Mouse (Mus musculus): ENCODE measurements at regions not wholly inside any gene's neighbourhood (a gene's known extent, or its start where the extent isn't known, plus 50 kb on each side); places are given as distances from the start of the nearest gene placed in this dataset.

DNA sequence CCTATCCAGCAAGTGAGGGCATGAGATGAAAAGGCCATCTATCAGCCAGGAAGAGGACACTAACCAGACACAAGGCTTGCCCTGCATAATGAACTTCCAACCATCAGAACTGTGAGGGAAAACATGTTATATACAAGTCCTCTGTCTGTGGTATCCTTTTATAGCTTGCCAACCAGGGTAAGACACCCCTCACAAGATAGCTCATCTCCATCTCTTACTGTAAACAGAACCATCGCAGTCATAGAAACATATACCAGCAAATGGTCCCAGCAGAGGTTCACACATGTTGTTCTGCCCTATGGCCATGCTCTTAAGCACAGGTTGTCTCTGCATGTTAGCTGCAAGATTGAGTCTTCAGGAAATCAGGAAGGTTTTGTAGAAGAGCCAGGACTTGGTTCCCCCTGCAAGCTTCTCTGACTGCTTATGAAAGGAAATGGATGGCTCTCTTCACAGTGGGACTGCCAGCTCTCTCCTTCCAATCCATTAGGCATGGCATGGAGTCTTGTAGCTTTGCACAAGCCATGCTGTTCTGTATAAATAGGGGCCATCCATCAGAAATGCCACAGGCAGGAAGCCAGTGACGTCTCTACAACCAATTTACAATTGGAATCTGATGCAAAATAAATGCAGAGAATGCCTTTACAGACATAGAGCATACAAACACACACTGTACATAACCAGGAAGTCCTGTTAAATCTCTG is 1514.0 kb upstream of the Lrrc6 start:
- no peak for ATAC-seq (ENCODE audit: poor library complexity, severe bottlenecking)

DNA sequence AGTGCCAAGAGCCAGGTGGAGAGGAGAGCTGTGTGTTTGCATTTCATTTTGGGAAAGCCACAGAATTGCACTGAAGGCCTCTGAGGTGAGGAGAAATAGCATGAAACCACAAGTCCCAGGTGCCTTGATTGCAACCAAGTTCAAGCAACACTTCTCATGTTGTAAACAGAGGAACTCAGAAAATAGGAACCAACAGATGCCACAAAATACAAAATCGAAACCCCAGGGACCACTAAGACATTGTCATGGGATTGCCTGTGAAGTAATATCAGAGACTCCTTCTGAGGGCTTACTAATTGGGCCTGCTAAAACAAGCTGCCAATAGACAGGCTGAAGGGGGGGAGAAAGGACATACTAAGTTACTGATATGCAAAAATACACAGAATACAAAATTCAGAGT is 1510.5 kb upstream of the Lrrc6 start:
- peak; percentile 91 for ATAC-seq (ENCODE audit: poor library complexity, severe bottlenecking)

DNA sequence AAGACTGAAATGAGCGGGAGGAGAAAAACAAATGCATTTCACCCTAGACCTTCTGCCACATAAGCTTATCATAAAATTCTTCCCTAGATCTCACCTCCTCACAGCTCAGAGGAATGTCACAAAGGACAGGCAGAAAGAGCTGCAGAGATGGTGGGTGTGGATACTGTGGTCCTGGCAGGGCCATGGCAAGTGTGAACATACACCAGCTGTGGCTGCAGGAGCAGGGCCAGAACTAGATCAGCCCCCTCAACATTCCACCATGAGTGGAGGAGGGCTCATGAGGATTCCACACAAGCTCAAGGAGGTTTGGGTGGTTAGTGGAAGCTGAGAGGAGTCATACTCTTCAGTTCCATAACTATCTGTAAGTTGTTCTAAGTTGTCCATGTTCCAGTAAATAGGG is 1509.5 kb upstream of the Lrrc6 start:
- no peak for ATAC-seq (ENCODE audit: poor library complexity, severe bottlenecking)

DNA sequence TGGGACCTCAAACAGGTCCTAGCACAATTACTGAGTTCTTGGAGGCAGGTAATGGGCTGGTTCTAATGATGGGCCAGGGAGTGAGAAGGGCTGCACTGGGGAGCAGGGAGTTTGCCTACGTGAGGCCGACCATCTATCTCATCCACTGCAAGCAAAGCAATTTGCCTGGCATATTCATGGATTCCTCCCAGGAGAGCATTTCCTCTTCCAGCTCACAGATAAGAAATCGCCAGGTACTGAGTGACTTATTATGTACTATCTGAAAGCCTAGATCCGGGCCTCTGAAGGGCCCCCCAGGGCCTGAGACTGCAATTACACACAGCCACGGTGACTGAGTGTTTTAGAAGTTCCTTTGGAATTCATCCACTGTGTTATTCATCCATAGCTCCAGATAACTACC is 1504.1 kb upstream of the Lrrc6 start:
- no peak; the same call in 1 of the 2 replicates for ATAC-seq (ENCODE audit: poor library complexity, severe bottlenecking)

DNA sequence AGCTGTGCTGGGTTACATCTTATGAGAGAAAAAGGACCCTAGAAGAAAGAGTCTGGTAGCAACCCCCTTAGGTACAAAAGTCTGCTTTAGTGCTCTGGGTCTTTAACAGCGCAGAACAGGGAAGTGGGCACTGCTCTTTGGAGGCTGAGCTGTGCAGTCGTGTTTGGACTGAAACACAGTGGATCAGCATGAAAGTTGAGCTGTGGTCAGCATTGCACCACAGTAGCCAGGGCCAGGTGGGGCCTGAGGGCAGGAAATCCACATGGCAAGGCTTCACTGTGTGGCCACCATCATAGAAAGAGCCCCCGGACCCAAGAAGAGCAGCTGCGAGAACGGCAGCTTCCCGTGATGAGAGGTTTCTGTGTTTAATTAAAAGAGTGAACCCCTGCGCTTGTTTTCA is 1495.8 kb upstream of the Lrrc6 start:
- ATAC-seq (ENCODE audit: poor library complexity, severe bottlenecking), result peak; percentile 83

DNA sequence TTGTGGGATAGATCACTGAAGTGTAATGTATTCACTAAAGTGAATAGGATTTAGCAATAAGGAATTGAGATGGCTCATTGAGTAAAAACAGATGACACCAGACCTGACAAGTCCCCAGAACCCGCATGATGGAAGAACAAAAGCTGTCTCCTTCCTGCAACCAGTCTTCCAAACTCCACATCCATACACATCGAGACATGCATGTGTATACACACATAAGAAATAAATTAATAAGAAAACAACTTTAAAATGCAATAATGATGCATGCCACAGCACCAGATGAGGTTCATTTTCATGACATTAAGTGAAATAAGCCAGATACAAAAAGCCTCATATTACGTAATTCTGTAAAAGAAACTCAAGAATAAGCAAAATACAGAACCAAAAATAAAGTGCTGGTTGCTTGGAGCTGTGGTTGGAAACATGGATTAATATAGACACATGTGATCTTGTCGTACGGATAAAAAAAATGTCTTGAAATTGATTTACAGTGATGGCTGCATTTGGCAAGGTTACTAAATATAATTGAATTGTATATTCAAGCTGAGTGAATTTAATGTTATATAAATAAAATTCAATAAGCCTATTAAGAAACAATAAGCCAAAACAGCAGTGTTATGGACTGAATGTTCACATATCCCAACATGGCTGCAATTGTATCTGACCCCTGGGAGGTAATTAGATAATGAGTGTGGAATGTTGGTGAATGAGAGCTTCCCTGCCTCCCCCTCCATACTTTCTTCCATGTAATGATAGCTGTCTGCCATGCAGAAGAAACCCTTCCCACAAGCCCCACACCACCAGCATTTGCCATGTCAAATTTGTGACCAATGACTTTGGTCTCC is 1488.9 kb upstream of the Lrrc6 start:
- no peak for ATAC-seq (ENCODE audit: poor library complexity, severe bottlenecking)

DNA sequence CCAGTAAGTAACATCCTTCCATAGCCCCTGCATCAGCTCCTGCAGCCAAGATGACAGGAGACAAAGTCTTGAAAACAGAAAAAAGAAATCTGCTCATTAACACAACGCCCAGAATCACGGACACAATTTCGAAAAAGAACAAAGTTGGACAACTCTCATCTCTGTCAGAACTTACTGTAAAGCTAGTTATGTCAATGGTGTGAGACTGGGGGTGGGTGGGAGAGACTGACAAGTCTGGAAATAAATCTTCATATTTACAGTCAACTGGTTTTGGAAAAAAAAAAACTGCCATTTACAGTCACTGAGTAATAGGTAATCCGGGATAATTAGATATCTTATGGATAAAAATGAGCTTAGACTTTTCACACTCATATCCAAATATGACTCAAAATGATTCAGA is 1487.2 kb upstream of the Lrrc6 start:
- ATAC-seq (ENCODE audit: poor library complexity, severe bottlenecking), result no peak

DNA sequence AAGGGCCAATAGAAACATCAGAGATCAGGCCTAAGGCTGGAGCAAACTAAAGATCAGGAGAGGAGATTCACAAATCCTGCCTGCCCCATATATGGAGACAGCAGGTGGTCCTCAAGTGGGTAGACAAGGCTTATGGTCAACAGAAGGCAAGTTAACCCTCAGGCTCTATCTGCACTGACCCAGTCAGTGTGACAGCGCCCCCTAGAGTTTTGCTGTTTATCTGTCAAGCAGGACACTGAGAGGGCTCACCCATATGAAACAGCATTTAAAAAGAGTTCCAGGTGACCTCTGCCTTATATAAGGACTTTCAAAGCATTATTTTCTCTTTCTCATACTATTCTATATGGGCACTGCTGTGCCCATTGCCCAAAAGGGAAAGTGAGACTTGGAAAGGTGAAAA is 1482.5 kb upstream of the Lrrc6 start:
- peak; percentile 66 for ATAC-seq (ENCODE audit: poor library complexity, severe bottlenecking)

DNA sequence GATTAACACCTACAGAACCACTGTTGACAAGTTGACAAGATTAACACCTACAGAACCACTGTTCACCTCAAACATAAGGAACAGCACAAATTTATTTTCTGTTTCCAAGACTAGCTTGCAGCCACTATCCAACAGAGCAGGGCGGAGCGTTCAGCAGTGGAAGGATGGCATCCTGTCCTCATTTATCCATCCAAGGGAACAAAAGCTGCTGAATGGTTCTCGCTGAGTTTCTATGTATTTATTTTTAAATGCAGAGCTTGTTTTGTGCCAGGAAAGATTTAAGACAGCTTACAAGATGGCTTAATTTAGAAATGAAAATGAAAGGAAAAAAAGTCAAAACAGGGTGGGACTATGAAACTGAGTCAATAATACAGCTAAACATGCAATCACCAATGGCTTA is 1481.2 kb upstream of the Lrrc6 start:
- no peak for ATAC-seq (ENCODE audit: poor library complexity, severe bottlenecking)

DNA sequence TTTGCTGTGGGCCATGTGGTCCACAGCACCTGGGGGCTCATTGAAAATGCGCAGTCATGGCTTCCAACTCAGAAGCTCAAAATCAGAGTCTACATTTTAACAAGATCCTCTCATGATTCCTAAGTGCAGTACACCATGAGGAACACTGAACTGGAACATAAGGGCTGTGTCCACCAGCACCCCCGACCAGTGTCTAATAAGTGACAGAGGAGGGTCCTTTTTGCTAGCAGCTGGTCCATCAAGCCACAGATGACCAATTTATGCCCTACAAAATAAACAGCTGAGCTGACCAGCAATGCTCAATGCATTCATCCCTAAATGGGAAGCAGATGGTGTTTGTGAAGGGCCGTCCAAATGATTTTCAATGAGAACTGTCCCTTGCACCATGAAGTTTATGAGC is 1478.7 kb upstream of the Lrrc6 start:
- no peak for ATAC-seq (ENCODE audit: poor library complexity, severe bottlenecking)

DNA sequence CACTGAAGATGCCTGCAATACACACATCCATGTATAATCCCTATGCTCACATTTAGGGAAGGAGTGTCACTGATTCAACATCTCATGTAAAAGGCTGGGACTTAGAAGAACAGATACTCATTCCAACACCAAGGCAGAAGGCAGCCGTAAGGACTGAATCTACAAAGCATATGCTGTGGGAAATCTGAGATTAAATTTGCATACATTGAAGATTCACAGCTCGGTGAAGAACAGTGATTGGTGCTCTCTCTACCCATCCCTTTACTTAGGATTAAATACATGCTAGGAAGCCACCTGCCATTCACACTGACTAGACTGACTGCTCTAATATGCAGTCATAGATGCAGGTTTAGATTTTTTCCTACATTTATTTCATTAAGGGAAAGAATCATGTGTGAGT is 1476.5 kb upstream of the Lrrc6 start:
- ATAC-seq (ENCODE audit: poor library complexity, severe bottlenecking), result no peak

DNA sequence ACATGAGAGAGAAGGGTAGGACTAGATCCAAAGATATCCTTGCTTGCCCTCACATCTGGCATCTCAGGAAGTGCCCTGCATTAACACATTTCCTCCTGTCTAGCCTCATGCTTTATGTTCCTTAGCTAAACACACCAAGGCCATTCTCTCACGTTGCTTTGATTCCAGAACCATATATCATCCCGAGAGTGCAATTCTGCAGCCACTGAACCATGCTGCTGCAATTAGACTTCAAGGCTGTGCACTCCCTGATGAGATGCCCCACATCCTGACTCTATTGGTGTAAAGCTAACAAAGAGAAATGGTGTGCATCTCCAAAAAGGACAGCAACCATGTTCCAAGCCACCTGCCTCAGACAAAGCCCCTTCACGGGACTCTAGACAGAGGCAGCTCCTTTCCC is 1471.3 kb upstream of the Lrrc6 start:
- no peak for ATAC-seq (ENCODE audit: poor library complexity, severe bottlenecking)

DNA sequence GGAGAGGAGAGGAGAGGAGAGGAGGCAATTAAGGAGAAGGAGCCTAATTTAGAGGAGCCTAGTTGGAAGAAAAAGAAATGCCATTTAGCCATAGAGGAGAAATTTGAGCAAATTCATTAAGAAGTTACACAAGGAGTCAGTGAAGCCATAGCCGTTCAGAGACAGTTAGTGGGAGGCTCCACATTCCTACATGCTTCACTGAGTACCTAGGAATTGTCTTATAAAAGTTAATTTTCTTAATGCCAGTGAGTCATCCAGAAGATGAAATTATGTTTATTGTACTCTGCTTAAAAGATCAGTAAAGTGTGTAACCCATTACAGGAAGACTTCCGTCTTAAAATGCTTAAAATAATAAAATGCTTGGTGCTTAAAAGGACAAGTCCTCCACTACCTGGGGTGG is 1453.5 kb upstream of the Lrrc6 start:
- ATAC-seq (ENCODE audit: poor library complexity, severe bottlenecking), result no peak

DNA sequence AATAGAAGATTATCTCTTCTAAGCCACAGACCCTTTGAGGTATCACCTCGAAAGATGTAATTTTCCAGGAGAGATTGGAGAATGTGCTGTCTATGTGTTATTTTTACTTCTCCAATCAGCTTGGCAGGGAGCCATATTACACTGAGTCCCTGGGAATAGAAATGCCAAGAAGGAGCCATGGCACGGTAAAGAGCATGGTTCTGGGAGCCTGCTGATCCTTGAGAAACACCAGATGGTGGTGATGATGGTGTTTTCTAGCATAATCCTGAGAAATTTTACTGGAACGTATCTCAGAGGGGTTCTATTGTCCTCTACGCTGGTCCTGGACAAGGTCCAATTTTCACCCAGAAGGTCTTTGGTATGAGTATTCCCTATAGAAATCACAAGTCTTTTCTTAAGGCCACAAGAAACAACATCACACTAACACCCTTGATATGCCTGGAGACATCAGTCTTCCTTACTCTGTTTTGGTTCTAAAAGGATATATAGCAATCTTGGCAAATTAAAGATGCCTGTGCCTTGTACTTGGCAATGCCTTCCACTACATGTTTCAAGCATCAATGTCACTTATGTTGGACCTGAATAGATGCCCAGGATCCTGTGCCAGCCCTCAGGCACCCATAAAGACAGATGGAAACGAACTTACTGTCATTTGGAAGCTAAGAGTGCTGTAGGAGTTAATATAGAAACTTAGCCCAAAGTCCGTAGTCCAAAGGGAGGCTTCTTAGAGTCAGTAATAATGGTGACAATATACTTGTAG is 1449.8 kb upstream of the Lrrc6 start:
- ATAC-seq (ENCODE audit: poor library complexity, severe bottlenecking), result no peak

DNA sequence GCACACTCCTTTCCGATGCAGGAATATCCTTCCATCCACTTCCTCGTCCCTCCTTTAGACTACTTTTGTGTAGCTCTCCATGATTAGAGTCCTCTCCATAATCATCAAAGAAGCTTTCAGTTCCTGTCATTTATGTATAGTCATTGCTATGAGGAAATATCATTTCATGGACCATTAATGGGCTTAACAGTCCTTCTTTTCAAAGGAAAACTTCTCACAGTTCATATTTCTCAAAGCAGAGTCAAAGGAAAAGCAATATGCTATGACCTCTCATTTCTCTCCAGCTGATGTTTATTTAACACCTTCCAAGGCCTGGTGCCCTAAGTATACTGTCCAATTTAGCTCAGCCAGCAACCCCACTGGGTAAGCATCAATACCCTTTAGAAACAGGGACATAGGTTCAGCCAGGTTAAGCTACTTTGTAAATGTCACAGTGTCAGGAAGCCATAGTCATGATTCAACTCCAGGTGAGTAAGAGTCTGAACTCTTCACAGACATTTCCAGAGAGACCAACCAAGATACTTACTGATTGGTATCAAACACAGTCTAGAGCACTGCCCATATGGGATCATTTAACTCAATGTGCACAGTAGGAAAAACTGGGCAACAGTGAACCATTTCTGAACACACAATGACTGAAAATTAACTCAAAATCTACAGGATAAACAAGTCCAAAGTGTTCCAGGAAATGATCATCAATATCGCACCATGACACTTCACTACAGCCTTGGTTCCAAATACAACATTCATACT is 1443.8 kb upstream of the Lrrc6 start:
- peak; percentile 33; the same call in 1 of the 2 replicates for ATAC-seq (ENCODE audit: poor library complexity, severe bottlenecking)

DNA sequence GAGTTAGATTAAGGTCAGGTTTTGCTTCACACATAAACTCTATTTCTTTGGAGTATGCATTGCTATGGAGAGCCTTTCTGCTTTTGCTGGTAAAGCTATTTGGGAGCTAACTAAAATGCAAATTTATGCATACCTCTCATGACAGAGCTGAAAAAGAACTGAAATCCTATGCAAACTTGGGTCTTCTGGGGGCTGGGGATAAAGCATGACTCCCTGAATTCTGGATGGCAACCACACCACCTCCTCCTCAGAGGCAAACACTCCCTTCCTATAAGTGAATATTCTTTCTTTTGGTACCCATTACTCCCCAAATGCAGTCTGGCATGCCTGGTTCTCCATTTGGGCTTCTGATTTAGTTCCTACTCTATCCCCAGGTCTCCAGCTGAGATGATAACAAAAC is 1442.3 kb upstream of the Lrrc6 start:
- ATAC-seq (ENCODE audit: poor library complexity, severe bottlenecking), result no peak

DNA sequence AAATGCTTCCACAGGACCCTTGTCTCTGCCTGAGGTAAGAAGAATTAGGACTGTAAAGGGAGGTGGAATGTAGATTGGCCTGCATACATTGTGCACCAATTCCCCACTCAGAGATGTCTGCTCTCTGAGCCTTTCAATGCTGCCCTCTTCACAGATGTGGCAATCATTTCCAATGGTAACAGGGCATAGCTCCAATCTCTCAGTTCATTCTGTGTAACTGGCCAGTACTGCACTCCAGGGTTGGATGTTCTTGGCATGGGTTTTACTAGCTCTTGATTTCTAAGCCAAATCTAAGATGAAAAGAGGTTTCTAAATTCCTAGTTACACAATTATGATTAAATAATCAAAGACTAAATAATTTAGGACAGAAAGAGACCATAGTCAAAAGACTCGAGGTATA is 1439.8 kb upstream of the Lrrc6 start:
- ATAC-seq (ENCODE audit: poor library complexity, severe bottlenecking), result no peak

DNA sequence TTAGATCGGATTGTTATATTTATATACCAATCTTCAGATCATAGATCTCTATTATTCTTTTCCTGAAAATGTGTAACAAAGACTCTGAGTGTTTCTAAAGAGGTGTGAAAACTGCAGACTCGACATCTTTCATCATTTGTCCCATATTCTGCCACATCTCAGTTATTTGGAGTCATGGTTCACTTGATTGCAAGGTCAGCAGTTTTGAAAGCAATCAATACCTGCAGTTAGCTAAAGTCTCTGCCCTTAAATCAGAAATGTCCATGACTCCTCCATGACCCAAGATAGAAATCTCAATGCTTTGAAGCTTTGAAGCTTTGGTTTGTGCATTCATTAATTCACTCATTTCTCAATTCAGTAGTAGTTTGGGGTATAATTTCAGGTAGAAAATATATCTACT is 1424.2 kb upstream of the Lrrc6 start:
- no peak for ATAC-seq (ENCODE audit: poor library complexity, severe bottlenecking)

DNA sequence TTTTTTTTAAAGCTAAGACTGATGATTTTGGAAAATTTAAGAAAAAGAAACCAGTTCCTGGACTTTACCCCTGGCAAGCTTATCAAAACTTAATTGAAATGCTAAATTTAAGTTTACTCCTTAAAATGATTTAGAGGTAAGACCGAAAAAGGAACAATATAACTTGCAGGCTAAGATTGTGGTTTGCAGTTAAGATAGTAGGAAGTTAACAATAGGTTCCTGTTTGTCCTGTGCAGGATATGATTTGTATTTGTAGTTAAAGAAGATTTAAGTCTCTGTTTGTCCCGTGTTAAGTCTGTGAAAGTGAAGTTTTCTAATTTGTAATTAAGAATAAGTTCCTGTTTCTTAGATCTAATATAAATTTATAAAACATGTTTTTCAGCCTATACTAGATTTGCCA is 1406.3 kb upstream of the Lrrc6 start:
- ATAC-seq (ENCODE audit: poor library complexity, severe bottlenecking), result peak; percentile 55

DNA sequence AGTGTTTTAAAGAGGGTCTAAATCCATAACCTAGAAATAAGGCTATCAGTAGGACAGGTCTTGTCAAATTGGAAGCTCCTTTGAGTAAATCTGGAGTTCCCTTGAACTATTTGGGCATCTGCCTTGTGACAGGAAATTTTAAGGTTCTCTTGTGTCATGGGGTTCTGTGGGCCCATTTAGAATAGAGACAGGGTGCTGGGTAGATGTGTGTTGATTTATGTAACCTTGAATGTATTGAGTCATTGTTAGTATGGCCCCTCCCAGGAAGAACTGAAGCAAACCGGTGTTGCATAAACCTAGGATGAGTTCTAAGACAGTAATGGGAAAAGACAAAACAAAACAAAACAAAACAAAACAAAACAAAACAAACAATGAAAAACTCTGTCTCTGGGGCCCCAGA is 1404.6 kb upstream of the Lrrc6 start:
- ATAC-seq (ENCODE audit: poor library complexity, severe bottlenecking), result peak; percentile 53

DNA sequence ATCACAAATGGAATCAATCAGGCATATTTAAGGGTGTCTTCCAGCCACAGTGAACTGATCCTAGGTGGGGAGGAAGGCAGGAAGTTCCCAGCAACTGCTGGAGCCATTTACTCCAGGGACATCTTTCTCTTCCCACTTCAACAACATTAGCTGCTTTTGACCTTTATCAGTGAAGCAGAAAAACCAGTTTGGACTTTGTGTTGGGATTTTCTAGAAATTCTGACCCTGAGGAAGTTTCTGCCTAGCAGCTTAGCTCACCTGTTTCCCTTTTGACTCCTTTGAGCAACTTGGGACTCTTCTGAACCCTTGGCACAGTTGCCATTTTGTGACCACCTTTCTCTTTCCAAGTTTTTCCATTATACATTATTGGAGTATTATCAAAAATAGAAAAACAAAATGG is 1403.9 kb upstream of the Lrrc6 start:
- ATAC-seq (ENCODE audit: poor library complexity, severe bottlenecking), result no peak
